Mouse (Mus musculus) lung, postnatal 0 days (tissue): ENCODE results near the gene Tmem44. TPM values are rescaled to one million over a fixed set of nuclear protein-coding genes. Genes with fewer than 3 reads are reported as not detected.

Source experiments
- ATAC-seq: fragments of 200-750 bp; cut with Nextera tagmentation; 2 replicates; pipeline ENCODE4 v1.8.0; 2017; ENCODE audit warnings: moderate library complexity
- DNase-seq: peaks from one replicate; pipeline ENCODE4 v3.0.0-alpha.2; 2016; ENCODE audit warnings: low spot score
- H3K27ac ChIP-seq: fragments of 300-500 bp; sonication (generic); 2 replicates; pipeline ENCODE4 v1.5.1; 2014; ENCODE audit warnings: antibody characterized with exemption, mild to moderate bottlenecking, low read length, mixed read lengths
- H3K27me3 ChIP-seq: fragments of 300-500 bp; sonication (generic); replicated peaks from 2 replicates; pipeline ENCODE4 v1.6.1; 2014; ENCODE audit warnings: low read length, mixed read lengths; ENCODE audit not compliant: insufficient read depth
- H3K36me3 ChIP-seq: fragments of 300-500 bp; sonication (generic); 2 replicates; pipeline ENCODE4 v1.6.1; 2014; ENCODE audit warnings: low read length, mixed read lengths; ENCODE audit not compliant: insufficient read depth
- H3K4me1 ChIP-seq: fragments of 300-500 bp; sonication (generic); 2 replicates; pipeline ENCODE4 v1.6.1; 2014; ENCODE audit warnings: antibody characterized with exemption, low read depth, low read length, mixed read lengths; ENCODE audit not compliant: insufficient read depth
- H3K4me2 ChIP-seq: fragments of 300-500 bp; sonication (generic); replicated peaks from 2 replicates; pipeline ENCODE4 v1.6.1; 2014; ENCODE audit warnings: low read depth, mild to moderate bottlenecking, low read length, moderate library complexity, mixed read lengths
- H3K4me3 ChIP-seq: fragments of 300-500 bp; sonication (generic); 2 replicates; pipeline ENCODE4 v1.5.1; 2014; ENCODE audit warnings: low read depth, low read length
- H3K9ac ChIP-seq: fragments of 300-500 bp; sonication (generic); replicated peaks from 2 replicates; pipeline ENCODE4 v1.6.1; 2014; ENCODE audit warnings: low read depth, mild to moderate bottlenecking
- H3K9me3 ChIP-seq: fragments of 300-500 bp; sonication (generic); 2 replicates; pipeline ENCODE4 v1.6.1; 2016; ENCODE audit warnings: low read length, mixed read lengths
- CTCF ChIP-seq: IDR thresholded peaks from 2 replicates; pipeline ENCODE4 v1.5.1; 2016; ENCODE audit warnings: antibody characterized with exemption, mild to moderate bottlenecking
- EP300 ChIP-seq: IDR thresholded peaks from 2 replicates; pipeline ENCODE4 v1.6.1; 2016; ENCODE audit warnings: antibody characterized with exemption, mild to moderate bottlenecking, control low read depth
- WGBS: fragments of 180-500 bp; shearing (Covaris S2); extraction: QIAGEN DNeasy Blood & Tissue Kit; methylation state at CpG from one replicate; pipeline ENCODE4 v1.1.7; 2014; 5-methylcytosine and 5-hydroxymethylcytosine counted together
- polyA plus RNA-seq: library from polyadenylated mRNA; unstranded; fragments of >200 nt; fragmentation: Nextera tagmentation; extraction: Ambion mirVana; gene quantifications from 2 replicates; pipeline ENCODE4 v1.2.1, GENCODE M21; 2015

Tmem44 gene
- polyA plus RNA-seq, 1 experiment from 2014 or later, result 17.9 TPM

- Histone ChIP-seq H3K27me3 (no peaks in the 10 kb centered on the region), H3K9me3 (no peaks in the 10 kb centered on the region), H3K27ac (no peak overlapping the region), H3K36me3 (no peaks in the 10 kb centered on the region), H3K9ac (no peak overlapping the region), H3K4me3 (no peak overlapping the region), H3K4me2 (peak overlapping the region; percentile 25; the same call in 1 of the 2 replicates), H3K4me1 (peaks cover 7% of the 10 kb centered on the region; the same call in 1 of the 2 replicates)
- 25% methylated on average over 11 of the region's 11 CpGs for WGBS
- DNase-seq (peak; percentile 59), ATAC-seq (0 out of 2 replicates have a peak, but pooled peaks have one; percentile 6)
- TF ChIP-seq CTCF (no peak), EP300 (no peak)
These were observed 32.9 kb downstream of the Tmem44 start for GRCm38 (mm10) chr16:30517666-30518283.

GRCm38 (mm10) chr16:30516993-30517392, 33.6 kb downstream of the Tmem44 start:
- TF ChIP-seq CTCF, result no peak
- no peak for TF ChIP-seq EP300
- no peak overlapping the region for H3K4me3 ChIP-seq
- no peaks in the 10 kb centered on the region for H3K27me3 ChIP-seq
- no peaks in the 10 kb centered on the region for H3K36me3 ChIP-seq
- peaks cover 7% of the 10 kb centered on the region; the same call in 1 of the 2 replicates for H3K4me1 ChIP-seq
- ATAC-seq, result no peak
- H3K9ac ChIP-seq, result no peak overlapping the region
- no peak for DNase-seq
- no peak overlapping the region for H3K27ac ChIP-seq
- WGBS, result 90% methylated on average over 9 of the region's 9 CpGs
- H3K9me3 ChIP-seq, result no peaks in the 10 kb centered on the region
- H3K4me2 ChIP-seq, result no peak overlapping the region

GRCm38 (mm10) chr16:30515418-30515817, 35.2 kb downstream of the Tmem44 start:
- no peak for DNase-seq
- TF ChIP-seq EP300 (no peak), CTCF (peak; percentile 62)

GRCm38 (mm10) chr16:30513050-30514024, 37.3 kb downstream of the Tmem44 start:
- TF ChIP-seq EP300 (0 out of 2 replicates have a peak, but pooled peaks have one; percentile 42), CTCF (no peak)
- no peaks in the 10 kb centered on the region for H3K9me3 ChIP-seq
- H3K4me1 ChIP-seq, result peaks cover 14% of the 10 kb centered on the region
- peak; percentile 83 for DNase-seq
- H3K9ac ChIP-seq, result no peak overlapping the region
- H3K36me3 ChIP-seq, result no peaks in the 10 kb centered on the region
- no peaks in the 10 kb centered on the region for H3K27me3 ChIP-seq
- 45% methylated on average over 20 of the region's 20 CpGs for WGBS
- H3K4me3 ChIP-seq, result no peak overlapping the region
- ATAC-seq, result peak; percentile 73
- H3K27ac ChIP-seq, result peak overlapping the region; percentile 45
- no peak overlapping the region for H3K4me2 ChIP-seq

More at GRCm38 (mm10) chr16:30515418-30515817, 35.2 kb downstream of the Tmem44 start:
- WGBS, result 67% methylated on average over 12 of the region's 12 CpGs
- Histone ChIP-seq H3K9me3 (no peaks in the 10 kb centered on the region), H3K27me3 (no peaks in the 10 kb centered on the region), H3K36me3 (no peaks in the 10 kb centered on the region), H3K27ac (no peak overlapping the region), H3K4me3 (no peak overlapping the region), H3K9ac (no peak overlapping the region), H3K4me1 (peaks cover 14% of the 10 kb centered on the region), H3K4me2 (no peak overlapping the region)
- ATAC-seq, result no peak

- DNase-seq (peak; percentile 74), ATAC-seq (peak; percentile 9; the same call in 1 of the 2 replicates)
- Histone ChIP-seq H3K9ac (no peak overlapping the region), H3K4me2 (no peak overlapping the region), H3K27me3 (no peaks in the 10 kb centered on the region), H3K4me3 (no peak overlapping the region), H3K9me3 (no peaks in the 10 kb centered on the region), H3K27ac (peak overlapping the region; percentile 45), H3K4me1 (peaks cover 7% of the 10 kb centered on the region; the same call in 1 of the 2 replicates), H3K36me3 (no peaks in the 10 kb centered on the region)
- 42% methylated on average over 8 of the region's 8 CpGs for WGBS
- TF ChIP-seq CTCF (no peak), EP300 (peak; percentile 21; the same call in 1 of the 2 replicates)
These were observed 38.1 kb downstream of the Tmem44 start for GRCm38 (mm10) chr16:30512375-30513049.
